Mouse (Mus musculus): ENCODE results near the gene Gm20820. TPM values are rescaled to one million over a fixed set of nuclear protein-coding genes. Genes with fewer than 3 reads are reported as not detected.

The Gm20820 gene
- polyA plus RNA-seq (2015; fragmentation: Illumina TruSeq; extraction: RNeasy Lipid Tissue Mini Kit (QIAGEN cat#74804); ENCODE audit: insufficient read depth, low read depth, low replicate concordance), result not detected

DNA sequence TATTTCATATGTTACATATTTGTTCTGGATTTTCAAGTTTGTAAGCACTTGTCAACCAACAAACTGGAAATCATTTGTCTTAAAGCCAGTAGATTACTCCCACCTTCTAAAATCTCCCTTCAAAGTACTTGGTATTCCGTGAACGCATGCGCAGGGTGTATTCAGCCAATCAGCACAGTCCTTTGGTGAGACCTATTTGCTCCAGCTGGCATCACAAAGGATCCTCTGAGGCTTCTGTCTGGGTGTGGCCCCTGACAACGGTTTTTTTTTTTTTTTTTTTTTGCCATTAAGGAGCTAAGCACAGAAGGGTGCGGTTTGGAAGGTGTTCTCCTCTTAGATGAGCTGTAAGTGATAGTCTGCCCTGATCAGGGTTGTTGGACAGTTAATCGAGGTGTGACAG lies at the start of gene Gm20820:
TSS of gene Gm20820 (plus strand) at position 301 of the 400 bp plus-strand sequence.

Data from pancreas, adult 10 weeks (tissue).